Mouse (Mus musculus) layer of hippocampus, postnatal 36 days (tissue): Measurements from ENCODE around the gene Prox2. TPM values are rescaled to one million over a fixed set of nuclear protein-coding genes. Genes with fewer than 3 reads are reported as not detected.
"Not testable (repeated sequence)": the region's sequence is repeated elsewhere in the genome, so short reads cannot be mapped to it uniquely, and the experiment has no call there.

Experiments
- DNase-seq, 2 experiments: peaks; one replicate each; pipeline ENCODE4 v3.0.0; 2022
- total RNA-seq, 2 experiments: library from RNA; stranded (reverse); gene quantifications; 2 replicates each; pipeline ENCODE4 v1.2.3; 2021

The Prox2 gene
- total RNA-seq: 1 to 10 TPM; 1.7 to 2.0 TPM

DNA sequence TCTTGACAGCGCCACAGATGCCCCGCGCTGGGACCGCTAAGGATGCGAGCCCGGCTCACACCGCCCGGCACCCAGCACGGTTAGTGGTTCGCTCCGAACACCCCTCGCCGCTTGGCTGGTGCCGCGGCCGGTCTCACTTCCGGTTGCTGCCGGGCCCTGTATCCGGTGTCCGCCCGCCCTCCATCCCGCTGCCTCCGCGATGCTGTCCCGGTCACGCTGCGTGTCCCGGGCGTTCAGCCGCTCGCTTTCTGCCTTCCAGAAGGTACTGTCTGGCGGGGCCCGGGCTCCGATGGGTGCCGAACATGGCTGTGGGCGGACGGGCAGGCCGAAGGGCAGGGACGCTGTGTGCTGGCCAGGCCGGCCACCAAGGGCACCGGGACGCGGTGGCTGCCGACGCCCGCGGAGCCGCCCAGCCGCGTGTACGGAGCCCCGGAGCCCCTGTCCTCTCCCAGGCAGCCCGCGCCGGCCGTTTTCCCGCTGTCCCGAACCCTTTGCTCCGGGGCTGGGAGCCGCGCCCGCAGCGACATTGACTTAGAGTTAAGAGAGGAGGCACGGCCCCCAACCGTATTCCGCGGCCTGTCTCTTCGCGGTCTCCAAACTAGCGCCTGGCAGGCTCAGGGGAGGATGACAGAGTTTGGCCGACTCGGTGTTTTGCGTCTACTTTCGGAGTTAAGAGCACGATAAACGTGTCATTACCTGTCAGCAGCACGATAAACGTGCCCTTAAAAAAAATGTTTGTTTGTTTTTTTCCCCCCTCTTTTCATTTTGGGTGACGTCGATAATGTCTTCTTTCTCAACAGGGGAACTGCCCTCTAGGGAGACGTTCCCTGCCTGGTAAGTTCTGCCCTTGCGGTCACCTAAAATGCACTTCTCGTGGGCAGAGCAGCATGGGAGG lies at the start of gene Prox2, which contains the start of gene Dlst:
Gene Prox2, minus strand, starts transcription at position 62 of the 895 bp plus-strand sequence.
Gene Dlst, plus strand, starts transcription at position 136 of the 895 bp plus-strand sequence.
- peak; percentile 88 to 89 for DNase-seq

DNA sequence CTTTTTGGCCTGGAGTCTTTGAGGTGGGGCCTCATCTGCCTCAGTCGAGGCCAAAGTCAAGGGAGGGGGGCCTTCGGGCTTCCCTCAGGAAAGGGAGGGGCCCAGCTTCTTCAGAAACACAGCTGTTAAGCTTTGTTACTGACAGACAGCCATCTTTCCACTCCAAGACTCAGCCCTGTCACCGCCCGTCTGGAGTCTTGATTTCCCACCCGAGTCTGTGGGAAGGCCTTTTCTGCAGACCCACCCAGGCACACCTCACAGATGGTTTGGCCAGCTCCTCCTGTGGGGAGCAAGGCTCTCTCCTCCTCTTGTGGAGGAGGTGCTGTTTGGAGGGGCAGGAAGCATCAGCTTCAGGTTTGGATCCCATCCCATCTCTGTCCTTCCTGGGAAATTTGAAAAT lies 49.0 kb upstream of the Prox2 start:
- DNase-seq: no peak

DNA sequence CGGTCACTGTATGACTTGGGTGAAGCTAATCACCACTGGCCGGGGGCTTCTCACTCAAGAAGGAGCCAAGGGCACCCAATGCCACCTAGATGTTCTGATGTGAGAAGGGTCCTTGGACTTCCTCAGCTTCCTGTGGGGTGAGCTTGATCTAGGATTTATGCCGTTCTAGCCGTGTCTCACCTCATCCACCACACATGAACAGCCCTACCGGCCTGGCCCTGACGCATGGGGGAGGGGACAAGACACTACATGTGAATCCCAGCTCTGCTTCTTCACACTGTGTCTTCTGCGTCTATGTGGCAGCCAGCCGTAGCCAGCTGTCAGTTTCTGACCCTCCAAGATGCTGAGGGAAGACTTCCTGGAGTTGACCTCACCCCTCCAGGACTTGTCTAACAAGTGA lies 48.2 kb upstream of the Prox2 start:
- DNase-seq: no peak

DNA sequence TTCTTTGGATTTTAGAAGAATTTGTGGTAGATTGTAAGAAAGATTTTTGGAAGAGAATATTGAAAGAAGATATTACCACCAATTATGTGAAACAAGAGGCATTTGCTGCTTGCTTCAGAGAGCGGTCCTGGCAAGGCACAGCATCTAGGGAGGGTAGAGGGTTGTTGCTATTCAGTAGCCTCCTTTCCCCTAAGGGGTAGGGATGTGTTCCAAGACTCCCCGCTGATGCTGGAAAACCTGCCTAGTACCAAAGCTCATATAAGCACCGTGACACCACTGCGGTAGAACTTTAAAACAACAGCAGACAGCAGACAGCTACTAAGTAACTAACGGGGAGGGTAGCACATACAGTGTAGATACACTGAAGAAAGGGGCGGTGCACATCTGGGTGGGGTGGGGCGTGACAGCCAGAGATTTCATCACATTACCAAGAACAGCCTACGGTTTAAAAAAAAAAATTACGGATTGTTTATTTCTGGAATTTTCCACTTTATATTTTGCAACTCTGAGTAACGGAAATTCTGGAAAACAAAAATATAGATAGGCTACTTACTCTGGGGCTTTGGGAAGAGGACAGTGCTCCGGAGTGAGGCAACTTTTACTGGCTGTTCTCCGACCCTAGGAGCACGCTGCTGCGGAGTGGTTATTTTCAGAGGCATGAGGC lies 47.4 kb upstream of the Prox2 start:
- no peak for DNase-seq

DNA sequence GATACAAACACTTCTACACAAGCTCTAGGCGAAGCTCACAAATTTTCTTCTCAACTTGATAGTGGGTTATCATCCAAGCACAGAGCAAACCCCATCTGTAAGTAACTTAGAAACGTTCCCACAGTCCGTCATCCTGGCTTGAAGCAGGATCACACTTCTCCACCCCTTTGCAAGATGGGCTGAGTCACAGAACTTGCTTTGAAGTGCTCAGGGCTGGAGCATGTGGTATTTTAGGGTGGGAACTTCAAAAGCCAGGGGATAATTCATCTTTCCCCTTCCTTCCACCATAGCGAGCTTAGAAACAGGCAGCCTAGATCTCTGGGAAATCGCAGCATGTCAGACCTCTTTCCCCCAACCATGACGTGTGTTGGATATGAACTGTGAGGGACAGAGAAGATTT lies 45.8 kb upstream of the Prox2 start:
- no peak for DNase-seq

DNA sequence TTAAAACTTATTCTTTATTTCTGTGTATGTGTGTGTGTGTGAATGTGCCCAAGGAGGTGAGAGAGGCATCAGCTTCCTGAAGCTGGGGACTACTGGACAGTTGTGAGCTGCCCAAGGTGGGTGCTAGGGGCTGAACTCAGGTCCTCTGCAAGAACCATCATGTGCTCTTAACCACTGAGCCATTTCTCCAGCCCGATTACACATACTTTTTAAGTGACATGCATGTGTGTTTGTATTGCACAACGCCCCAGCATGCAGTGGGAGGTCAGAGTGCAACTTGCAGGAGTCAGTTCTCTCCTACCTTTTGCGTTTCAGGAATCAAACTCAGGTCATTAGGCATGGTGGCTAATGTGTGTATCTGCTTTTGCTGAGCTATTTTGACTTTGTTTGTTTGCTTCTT lies 42.5 kb upstream of the Prox2 start:
- no peak for DNase-seq

DNA sequence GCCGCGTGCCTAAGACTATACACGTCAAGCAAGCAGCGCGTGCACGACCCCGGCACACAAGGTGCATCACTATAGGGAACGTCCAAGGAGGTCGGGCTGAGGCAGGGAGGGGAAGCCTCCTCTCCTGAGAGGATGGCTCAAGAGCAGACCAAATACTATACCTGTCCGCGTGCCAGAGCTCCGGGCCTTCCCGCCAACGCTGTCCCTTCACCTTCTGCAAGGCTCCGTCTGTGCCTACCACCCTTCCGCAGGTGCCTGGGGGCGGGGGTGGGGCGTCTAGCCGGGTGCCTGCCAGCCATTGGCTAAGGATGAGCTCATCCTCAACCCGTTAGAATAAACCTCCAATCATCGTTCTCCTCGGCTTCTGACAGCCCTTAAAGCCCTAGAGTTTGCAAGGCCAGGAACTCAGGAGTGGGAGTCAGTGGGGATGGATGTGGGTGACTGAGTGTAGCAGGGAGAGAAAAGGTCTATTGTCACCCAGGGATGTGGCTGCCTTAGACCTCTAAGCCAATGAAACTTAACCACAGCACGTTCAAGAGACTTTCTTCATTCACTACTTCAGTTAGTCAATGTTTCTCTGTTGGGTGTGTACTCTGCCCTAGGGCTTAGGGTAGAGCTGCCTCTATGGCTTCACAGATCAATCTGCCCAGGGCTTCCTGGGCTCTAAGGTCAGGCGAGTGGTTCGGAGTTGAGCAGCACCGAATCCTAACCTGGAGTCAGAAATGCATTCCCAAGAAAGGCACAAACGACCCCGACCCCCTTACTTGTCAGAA lies 40.6 kb upstream of the Prox2 start, which contains the start of gene Rps6kl1:
Gene Rps6kl1, minus strand, starts transcription at position 263 of the 773 bp plus-strand sequence.
- peak; percentile 76 to 78 for DNase-seq

DNA sequence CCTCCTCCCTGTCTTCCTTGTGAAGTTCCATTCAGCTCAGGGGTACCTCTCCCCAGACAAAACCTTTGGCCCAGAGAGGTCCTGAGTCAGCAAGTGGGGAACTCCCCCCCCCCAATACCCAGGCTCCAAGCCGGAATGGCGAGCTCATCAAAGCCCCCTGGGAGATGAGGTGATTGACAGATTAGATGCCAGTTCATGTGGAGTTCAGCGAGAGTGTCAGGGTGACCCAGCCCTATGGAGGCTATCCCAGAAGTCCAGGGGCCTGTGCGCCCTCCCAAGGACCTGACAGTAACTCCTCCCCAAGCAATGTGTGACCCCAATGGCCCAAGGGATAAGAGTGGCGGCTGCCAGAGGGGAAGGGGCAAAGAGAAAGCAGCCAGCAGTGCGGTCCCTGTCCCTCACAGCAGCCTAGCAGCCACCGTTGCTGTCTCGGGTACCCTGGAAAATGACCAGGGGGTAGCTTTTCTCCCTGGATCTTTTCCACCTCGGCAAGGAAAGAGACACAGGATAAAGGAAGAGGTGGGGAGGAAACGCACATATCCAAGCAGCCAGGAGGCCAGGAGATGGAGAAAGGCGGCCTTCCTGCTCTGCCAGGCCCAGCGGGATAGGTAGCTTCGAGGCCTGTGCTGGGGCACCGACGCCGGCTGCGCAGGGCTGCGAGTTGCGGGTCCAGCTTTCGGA lies 39.9 kb upstream of the Prox2 start:
- no peak for DNase-seq

DNA sequence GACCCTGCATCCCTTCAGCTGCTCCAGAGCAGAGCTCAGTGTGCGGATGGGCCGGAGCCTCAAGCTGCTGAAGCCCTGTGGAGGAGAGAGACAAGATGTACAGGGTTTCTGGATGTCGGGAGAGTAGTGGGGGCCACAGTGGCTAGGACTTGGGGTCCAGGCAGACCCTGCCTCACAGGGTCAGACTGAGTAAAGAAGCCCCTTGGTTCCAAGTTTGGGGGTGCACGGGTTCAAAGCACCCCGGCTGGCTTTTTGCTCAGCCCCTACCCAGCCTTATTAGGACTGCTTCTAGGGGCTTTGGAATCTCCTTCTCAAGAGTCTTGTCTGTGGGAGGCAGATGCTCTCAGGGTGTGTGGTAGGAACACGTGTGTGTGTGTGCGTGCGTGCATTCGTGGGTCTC lies 36.3 kb upstream of the Prox2 start:
- no peak for DNase-seq

DNA sequence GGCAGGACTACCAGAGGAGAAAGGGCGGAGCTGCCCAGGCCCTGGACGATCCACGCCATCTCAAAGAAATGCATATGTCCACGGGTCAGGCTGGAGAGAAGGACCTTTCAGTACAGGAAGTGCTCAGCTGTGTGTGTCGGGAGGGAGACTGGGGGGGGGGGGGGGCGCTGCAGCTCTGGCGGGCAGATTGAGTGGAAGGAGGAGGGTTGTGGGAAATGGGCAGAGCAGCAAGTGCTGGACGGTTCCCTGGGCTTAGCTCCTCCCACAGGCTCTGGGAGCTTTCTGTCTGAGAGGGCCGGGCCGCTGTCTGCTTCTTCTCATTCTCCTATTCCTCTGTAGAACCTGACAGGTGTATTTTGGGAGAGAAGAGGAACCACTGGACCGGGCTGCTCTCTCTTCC lies 35.8 kb upstream of the Prox2 start:
- no peak for DNase-seq

DNA sequence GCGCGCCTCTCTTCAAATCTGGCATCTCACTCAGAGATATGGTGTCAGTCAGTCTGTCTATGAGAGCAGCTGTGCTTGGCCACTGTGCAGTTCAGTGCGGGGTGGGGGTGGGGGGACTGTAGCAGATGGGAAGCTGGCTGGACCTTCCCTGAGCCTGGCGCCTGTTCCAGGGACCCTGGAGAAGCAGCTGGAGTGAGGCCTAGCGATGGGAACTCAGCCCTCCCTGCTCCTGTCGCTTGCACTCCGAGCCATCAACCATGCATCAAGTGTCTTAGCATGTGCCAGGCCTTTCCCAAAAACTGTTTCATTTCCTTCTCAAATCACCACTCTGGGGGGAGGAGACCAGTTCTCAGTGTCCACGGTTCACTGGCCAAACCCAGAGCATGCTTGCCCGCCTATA lies 35.1 kb upstream of the Prox2 start:
- no peak for DNase-seq

DNA sequence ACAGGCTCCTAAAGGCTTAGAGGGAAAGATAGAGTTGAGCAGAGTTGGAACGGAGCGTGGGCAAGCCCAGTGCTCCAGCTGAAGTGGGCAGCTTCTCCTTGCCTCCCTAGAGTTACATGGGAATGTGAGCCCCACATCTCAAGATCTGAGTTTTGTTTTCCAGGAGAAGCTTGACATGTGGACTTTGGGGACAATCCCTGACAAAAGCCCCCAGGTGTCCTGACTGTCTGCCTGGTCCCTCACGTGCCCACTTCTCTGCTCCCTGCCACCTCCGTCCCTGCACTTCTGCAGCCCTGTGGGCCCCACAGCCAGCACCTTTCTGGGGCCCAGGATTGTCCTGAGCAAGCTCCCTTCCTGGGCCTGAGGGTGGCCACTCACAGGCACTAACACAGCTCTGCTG lies 34.3 kb upstream of the Prox2 start:
- DNase-seq: no peak

DNA sequence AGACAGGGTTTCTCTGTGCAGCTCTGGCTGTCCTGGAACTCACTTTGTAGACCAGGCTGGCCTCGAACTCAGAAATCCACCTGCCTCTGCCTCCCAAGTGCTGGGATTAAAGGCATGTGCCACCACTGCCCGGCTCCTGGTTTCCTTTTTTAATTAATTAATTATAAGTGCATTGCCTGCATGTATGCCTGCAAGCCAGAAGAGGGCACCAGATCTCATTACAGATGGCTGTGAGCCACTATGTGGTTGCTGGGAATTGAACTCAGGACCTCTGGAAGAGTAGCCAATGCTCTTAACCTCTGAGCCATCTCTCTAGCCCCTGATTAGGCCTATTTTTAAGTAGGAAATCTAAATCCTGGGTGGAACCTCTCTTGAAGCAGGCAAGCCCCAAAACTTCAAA lies 33.7 kb upstream of the Prox2 start:
- DNase-seq: not testable (repeated sequence)

DNA sequence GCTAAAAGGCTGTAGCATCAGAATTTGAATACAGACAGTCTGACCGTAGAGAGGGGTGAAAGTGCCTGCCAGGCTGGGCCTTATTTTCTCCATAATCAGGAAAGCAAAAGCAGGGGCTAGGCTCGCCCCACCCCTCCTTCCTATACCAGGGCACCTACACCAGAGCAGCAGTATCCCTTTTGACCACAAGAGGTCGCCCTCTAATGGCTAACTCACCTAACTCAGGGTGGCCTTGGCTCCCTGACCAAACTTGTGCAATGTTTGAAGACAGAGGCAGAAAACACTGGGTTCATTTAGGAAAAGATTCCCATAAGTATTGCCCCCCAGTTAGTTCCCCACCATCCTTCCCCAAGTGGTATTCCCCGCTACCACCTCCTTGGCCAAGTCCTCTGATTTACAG lies 32.2 kb upstream of the Prox2 start:
- DNase-seq: peak; percentile 70 to 78

DNA sequence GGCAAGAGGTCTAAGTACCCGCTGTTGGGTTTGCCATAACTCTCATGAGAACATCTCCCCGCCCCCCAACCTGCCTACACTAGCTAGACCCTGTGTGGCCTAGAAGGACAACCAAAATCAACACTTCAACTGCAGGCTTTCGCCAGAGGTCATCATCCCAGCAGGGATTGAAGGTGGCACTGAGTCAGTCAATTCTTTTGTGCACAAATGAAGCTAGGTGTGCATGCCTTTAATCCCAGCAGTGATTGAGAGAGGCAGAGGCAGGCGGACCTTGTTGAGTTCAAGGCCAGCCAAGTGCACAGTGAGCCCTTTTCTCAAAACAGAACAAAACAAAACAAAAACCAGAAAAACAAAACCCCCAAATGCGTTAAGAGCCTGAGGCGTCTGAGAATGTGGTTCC lies 30.5 kb upstream of the Prox2 start:
- DNase-seq: no peak

DNA sequence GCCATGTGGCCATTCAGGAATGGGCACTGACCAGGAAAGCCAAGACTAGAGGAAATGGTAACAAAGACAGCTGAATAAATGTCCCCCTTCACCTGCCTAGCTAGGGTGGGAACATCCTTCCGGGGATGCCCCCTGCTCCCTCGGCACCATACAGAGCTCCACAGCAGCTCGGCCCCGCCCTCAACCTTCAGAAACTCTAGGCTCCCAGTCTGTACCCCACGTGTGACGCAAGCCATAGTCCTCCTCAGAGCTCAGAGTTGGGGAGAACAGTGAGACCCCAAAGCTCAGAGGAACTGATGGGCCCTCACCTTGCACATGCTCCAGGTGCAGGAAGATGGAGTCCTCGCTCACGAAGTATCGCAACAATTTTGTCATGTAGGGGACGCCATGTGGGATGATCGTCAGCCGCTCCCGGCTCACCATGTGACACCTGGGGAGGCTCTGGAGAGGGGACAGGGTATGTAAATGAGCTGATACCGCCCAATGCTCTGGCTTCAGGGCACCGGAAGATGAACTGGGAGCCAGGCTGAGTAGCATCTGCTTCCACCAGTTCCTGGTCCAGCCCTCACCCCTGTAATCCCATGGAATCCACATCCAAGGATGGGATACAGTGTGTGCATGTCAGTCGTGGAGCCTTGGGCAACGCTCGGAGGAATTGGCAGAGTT lies 29.6 kb upstream of the Prox2 start:
- no peak for DNase-seq

DNA sequence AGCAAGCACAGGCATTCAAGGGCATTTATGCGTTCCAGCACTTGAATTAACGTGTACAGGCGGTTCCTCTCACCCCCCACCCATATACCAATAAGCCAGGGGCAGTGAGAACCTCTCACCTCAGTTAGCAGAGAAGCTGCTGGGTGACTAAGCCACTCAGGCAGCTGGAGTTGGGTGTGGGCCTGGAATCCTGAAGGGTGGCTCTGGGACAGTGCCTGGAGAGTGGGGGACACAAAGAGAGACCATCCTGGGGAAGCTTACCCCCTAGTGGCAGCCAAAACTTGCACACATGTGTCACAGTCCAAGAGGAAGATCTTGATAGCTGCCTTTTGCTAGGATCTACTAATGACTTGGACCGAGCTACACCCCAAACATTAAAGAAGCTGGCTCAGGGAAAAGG lies 26.1 kb upstream of the Prox2 start:
- DNase-seq: no peak

DNA sequence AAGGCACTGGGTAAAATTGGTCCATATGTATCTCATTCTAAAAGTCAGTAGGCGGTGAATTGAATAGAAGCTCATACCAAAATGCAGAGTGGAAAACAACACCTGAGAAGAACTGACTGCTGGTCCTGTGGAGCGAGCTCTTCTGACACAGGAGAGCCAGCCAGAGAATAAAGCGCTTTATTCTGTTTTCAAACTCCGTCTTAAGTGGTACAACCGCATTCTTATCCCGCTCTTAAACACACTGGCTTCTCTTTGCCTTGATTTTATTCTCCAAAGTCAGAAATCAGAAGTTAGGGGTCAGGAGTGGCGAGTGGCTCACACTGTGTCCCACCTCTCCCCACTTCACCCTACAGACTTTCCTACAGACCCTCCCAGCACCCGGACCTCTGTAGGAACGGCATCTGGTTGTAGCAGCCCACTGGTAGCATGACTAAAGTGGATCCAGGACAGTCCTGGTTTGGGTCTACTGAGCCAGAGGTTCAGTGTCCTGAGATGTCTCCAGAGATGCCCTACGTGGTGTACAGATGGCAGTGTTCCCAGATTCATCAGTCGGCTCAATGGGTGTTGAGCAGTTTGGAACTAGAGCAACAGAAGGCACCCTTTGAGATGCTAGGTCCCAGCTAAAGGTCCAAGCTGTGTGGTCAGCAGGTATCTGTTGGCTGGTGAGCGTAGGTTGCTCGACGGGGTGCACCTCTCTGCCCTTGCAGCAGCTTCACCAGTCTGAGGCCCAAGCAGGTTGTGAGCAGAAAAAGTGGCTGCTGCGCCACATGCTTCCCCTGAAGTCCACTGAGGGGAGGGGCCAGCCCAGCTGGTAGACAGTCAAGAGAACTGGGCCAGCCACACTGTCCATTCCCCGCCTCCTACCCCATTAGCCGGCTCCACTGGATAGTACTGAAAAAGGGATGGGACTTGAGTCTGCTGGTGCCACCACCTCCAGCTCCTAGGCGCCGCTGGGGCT lies 25.2 kb upstream of the Prox2 start:
- DNase-seq: no peak

DNA sequence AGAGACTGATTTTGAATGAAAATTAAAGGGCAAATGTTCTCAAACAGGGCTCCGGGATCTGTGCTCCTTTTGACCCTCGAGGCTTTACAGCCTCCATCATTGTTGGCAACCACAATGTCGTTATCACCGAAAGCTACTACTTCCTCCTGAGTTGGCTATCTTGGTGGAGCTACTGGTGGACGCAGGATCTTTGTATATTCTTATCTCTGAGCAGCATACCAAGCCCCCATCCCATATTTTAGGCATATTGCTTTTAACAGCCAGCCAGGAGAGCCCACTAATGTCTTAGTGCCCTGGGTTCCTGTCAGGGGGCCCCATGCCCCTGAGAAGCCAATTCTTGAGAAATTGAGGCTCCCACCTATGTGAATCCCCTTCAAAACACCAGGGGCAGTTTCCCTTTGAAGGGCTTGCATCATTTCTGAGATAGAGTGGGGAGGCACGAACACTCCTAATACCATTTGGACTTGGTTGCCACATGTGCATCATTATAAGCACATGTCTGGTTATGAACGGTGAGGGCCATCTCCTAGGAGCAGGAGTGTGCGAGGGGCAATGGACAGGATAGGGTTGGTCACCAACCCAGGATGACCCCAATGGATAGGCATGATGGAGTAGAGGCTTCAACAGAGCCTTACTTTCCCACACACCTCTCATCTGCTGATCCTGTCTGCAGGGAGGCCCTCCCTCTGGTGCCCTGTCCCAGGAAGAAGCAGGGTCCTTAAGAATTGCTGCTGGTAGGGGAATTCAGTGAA lies 23.7 kb upstream of the Prox2 start:
- no peak for DNase-seq

DNA sequence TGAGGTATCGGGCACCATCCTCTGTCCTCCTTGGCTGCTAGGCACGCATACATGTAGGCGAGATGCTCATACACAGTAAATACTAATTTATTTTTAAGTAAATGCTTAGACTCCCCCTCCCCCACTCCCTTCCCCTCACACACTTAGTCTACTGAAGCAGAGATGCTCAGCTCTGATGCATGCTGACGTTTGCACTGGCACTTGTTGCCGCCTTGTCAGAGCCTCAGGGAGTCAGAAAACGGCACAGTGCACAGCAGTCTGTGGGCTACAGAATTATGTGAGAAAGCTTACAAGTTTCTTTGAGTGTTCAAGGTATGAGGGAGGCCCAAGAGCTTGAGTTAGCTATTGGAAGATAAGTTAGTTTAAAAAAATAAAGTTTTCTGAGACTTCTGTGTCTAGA lies 20.8 kb upstream of the Prox2 start:
- no peak for DNase-seq
